Mouse (Mus musculus): ENCODE data around the gene Hipk2.

The Hipk2 gene

GRCm38 (mm10) chr6:38876071-38876911 lies at the start of gene Hipk2:
Gene Hipk2 (minus strand): TSS chr6:38876165.
- peak; percentile 72 for ATAC-seq (ENCODE audit: insufficient number of reproducible peaks, low FRiP score, low TSS enrichment)

- no peak for ATAC-seq (ENCODE audit: insufficient number of reproducible peaks, low FRiP score, low TSS enrichment)
Observed at GRCm38 (mm10) chr6:38925719-38926118, 49.8 kb upstream of the Hipk2 start.

GRCm38 (mm10) chr6:38923870-38924817 lies 48.2 kb upstream of the Hipk2 start:
- no peak for ATAC-seq (ENCODE audit: insufficient number of reproducible peaks, low FRiP score, low TSS enrichment)

GRCm38 (mm10) chr6:38923450-38923849 lies 47.5 kb upstream of the Hipk2 start:
- ATAC-seq (ENCODE audit: insufficient number of reproducible peaks, low FRiP score, low TSS enrichment), result no peak

- ATAC-seq (ENCODE audit: insufficient number of reproducible peaks, low FRiP score, low TSS enrichment), result no peak
Observed at GRCm38 (mm10) chr6:38922517-38922916, 46.6 kb upstream of the Hipk2 start.

- ATAC-seq (ENCODE audit: insufficient number of reproducible peaks, low FRiP score, low TSS enrichment), result no peak
Observed at GRCm38 (mm10) chr6:38921810-38922116, 45.8 kb upstream of the Hipk2 start.

GRCm38 (mm10) chr6:38921095-38921809 lies 45.3 kb upstream of the Hipk2 start:
- no peak for ATAC-seq (ENCODE audit: insufficient number of reproducible peaks, low FRiP score, low TSS enrichment)

GRCm38 (mm10) chr6:38920141-38920540 lies 44.2 kb upstream of the Hipk2 start:
- no peak for ATAC-seq (ENCODE audit: insufficient number of reproducible peaks, low FRiP score, low TSS enrichment)

GRCm38 (mm10) chr6:38919135-38919740 lies 43.3 kb upstream of the Hipk2 start:
- no peak for ATAC-seq (ENCODE audit: insufficient number of reproducible peaks, low FRiP score, low TSS enrichment)

GRCm38 (mm10) chr6:38918728-38919127 lies 42.8 kb upstream of the Hipk2 start:
- no peak for ATAC-seq (ENCODE audit: insufficient number of reproducible peaks, low FRiP score, low TSS enrichment)

GRCm38 (mm10) chr6:38917415-38917814 lies 41.5 kb upstream of the Hipk2 start:
- ATAC-seq (ENCODE audit: insufficient number of reproducible peaks, low FRiP score, low TSS enrichment), result no peak

GRCm38 (mm10) chr6:38916571-38916970 lies 40.6 kb upstream of the Hipk2 start:
- ATAC-seq (ENCODE audit: insufficient number of reproducible peaks, low FRiP score, low TSS enrichment), result no peak

- no peak for ATAC-seq (ENCODE audit: insufficient number of reproducible peaks, low FRiP score, low TSS enrichment)
Observed at GRCm38 (mm10) chr6:38915776-38916175, 39.8 kb upstream of the Hipk2 start.

GRCm38 (mm10) chr6:38914181-38914580 lies 38.2 kb upstream of the Hipk2 start:
- no peak for ATAC-seq (ENCODE audit: insufficient number of reproducible peaks, low FRiP score, low TSS enrichment)

GRCm38 (mm10) chr6:38913386-38914042 lies 37.5 kb upstream of the Hipk2 start:
- no peak for ATAC-seq (ENCODE audit: insufficient number of reproducible peaks, low FRiP score, low TSS enrichment)

GRCm38 (mm10) chr6:38912845-38913244 lies 36.9 kb upstream of the Hipk2 start:
- no peak for ATAC-seq (ENCODE audit: insufficient number of reproducible peaks, low FRiP score, low TSS enrichment)

GRCm38 (mm10) chr6:38912121-38912660 lies 36.2 kb upstream of the Hipk2 start:
- no peak for ATAC-seq (ENCODE audit: insufficient number of reproducible peaks, low FRiP score, low TSS enrichment)

- peak; percentile 51 for ATAC-seq (ENCODE audit: insufficient number of reproducible peaks, low FRiP score, low TSS enrichment)
Observed at GRCm38 (mm10) chr6:38910828-38911559, 35.0 kb upstream of the Hipk2 start.

GRCm38 (mm10) chr6:38908401-38908800 lies 32.4 kb upstream of the Hipk2 start:
- no peak for ATAC-seq (ENCODE audit: insufficient number of reproducible peaks, low FRiP score, low TSS enrichment)
